Mouse (Mus musculus) liver, embryonic 14.5 days (tissue): ENCODE results near the gene Gpr174. TPM values are rescaled to one million over a fixed set of nuclear protein-coding genes. Genes with fewer than 3 reads are reported as not detected.

ENCODE experiments used
- ATAC-seq: fragments of 200-750 bp; cut with Nextera tagmentation; 2 replicates; pipeline ENCODE4 v1.8.0; 2017; ENCODE audit warnings: moderate number of reproducible peaks, mild to moderate bottlenecking, moderate library complexity; ENCODE audit not compliant: insufficient read depth
- DNase-seq, 3 experiments: peaks; one replicate each; pipeline ENCODE4 v3.0.0-alpha.2; 2012 to 2013; ENCODE audit warnings: low read depth in 3 of 3, low spot score in 3 of 3
- H3K27ac ChIP-seq: fragments of 300-500 bp; sonication (generic); 2 replicates; pipeline ENCODE4 v1.5.1; 2014; ENCODE audit warnings: moderate library complexity, mild to moderate bottlenecking, control low read depth, inconsistent platforms
- H3K27me3 ChIP-seq: fragments of 300-500 bp; sonication (generic); 2 replicates; pipeline ENCODE4 v1.6.1; 2014; ENCODE audit warnings: mild to moderate bottlenecking, low read length, moderate library complexity; ENCODE audit not compliant: control insufficient read depth, insufficient read depth
- H3K36me3 ChIP-seq: fragments of 300-500 bp; sonication (generic); replicated peaks from 2 replicates; pipeline ENCODE4 v1.6.1; 2014; ENCODE audit warnings: low read depth; ENCODE audit not compliant: control insufficient read depth, insufficient read depth
- H3K4me1 ChIP-seq, 2 experiments: fragments of 200-500 bp in 1 of 2; fragments of 300-500 bp in 1 of 2; sonication (generic) in 1 of 2; replicated peaks; 2 replicates each; pipeline ENCODE4 v1.6.1; 2012 to 2014; ENCODE audit warnings: antibody characterized with exemption in 1 of 2, inconsistent platforms in 1 of 2, low read length in 1 of 2; ENCODE audit not compliant: control insufficient read depth in 2 of 2, insufficient read depth in 2 of 2
- H3K4me2 ChIP-seq: fragments of 300-500 bp; sonication (generic); 2 replicates; pipeline ENCODE4 v1.6.1; 2014; ENCODE audit warnings: low read depth, mild to moderate bottlenecking, control low read depth, moderate library complexity
- H3K4me3 ChIP-seq, 2 experiments: fragments of 200-500 bp in 1 of 2; fragments of 300-500 bp in 1 of 2; sonication (generic) in 1 of 2; 2 replicates each; pipeline ENCODE4 v1.5.1; 2012 to 2014; ENCODE audit warnings: low read depth in 2 of 2, low read length in 2 of 2, mild to moderate bottlenecking in 2 of 2, control low read depth in 1 of 2, inconsistent platforms in 1 of 2, moderate library complexity in 1 of 2; ENCODE audit not compliant: insufficient read depth in 1 of 2
- H3K9ac ChIP-seq: fragments of 300-500 bp; sonication (generic); replicated peaks from 2 replicates; pipeline ENCODE4 v1.6.1; 2014; ENCODE audit warnings: mild to moderate bottlenecking, control low read depth, moderate library complexity
- H3K9me3 ChIP-seq: fragments of 300-500 bp; sonication (generic); 2 replicates; pipeline ENCODE4 v1.6.1; 2016; ENCODE audit warnings: low read length, mixed read lengths; ENCODE audit not compliant: control insufficient read depth
- CTCF ChIP-seq: IDR thresholded peaks from 2 replicates; pipeline ENCODE4 v1.5.1; 2016; ENCODE audit warnings: antibody characterized with exemption, low read depth, control low read depth
- EP300 ChIP-seq: IDR thresholded peaks from 2 replicates; pipeline ENCODE4 v1.6.1; 2016; ENCODE audit warnings: antibody characterized with exemption, low read depth
- WGBS: fragments of 180-500 bp; shearing (Covaris S2); extraction: QIAGEN DNeasy Blood & Tissue Kit; methylation state at CpG from one replicate; pipeline ENCODE4 v1.1.7; 2014; ENCODE audit not compliant: insufficient replicate concordance; 5-methylcytosine and 5-hydroxymethylcytosine counted together
- polyA plus RNA-seq, 2 experiments: library from polyadenylated mRNA; depleted of rRNA in 1 of 2; stranded (reverse) in 1 of 2; unstranded in 1 of 2; fragments of >200 nt; fragmentation: Nextera tagmentation in 1 of 2; extraction: Ambion mirVana in 1 of 2; gene quantifications; 2 replicates each; pipeline versions ENCODE4 v1.2.1 to v1.2.3; 2012 to 2014

Gene Gpr174
- polyA plus RNA-seq, 2 experiments: 0.04 to 0.08 TPM

DNA sequence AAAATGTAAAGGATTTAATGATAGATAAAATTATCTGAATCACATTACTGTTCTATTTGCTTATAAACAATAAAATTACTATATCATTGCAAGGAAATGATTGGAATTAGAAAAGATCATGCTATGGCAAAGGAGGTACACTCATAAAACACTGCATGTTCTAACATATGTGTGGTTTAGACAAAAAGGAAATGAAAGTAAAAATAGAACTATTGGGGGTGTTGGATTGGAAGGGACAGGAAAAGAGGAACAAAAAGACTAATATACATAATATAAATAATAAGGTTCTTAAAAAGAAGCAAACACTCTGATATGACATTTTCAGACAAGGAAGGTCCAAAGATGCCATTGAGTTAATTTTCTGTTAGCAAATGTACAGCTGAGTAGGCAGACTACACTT, 43.1 kb downstream of the Gpr174 start:
- Histone ChIP-seq H3K4me2 (no peak overlapping the region), H3K9me3 (no peaks in the 10 kb centered on the region), H3K27ac (no peak overlapping the region), H3K27me3 (no peaks in the 10 kb centered on the region), H3K9ac (no peak overlapping the region), H3K36me3 (no peaks in the 10 kb centered on the region), H3K4me3 (no peak overlapping the region), H3K4me1 (no peaks in the 10 kb centered on the region)
- DNase-seq (no peak), ATAC-seq (no peak)
- TF ChIP-seq EP300 (no peak), CTCF (no peak)

DNA sequence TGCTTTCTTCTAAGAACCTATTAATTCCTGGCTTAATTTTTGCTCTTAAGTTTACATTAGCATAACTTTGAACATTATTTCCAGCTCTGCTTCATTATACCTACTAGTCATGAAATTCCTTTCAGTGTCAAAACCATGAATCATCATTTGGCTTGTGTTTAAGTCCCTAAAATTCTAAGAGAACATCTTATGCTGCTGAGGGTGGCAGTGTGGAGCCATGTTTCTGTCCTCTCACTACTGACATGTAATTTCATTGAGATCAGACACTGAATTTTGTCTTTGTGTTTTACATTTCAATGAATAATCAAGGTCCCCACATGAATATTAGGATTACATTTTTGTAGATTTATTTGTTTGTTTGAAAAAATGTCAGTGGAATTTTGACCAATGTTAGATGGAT, 50.8 kb downstream of the Gpr174 start:
- no peak for ATAC-seq
- Histone ChIP-seq H3K9me3 (no peaks in the 10 kb centered on the region), H3K4me3 (no peak overlapping the region), H3K4me2 (no peak overlapping the region), H3K27me3 (no peaks in the 10 kb centered on the region), H3K36me3 (no peaks in the 10 kb centered on the region), H3K4me1 (no peaks in the 10 kb centered on the region), H3K9ac (no peak overlapping the region), H3K27ac (no peak overlapping the region)
- TF ChIP-seq CTCF: no peak
- no peak for TF ChIP-seq EP300
- no peak for DNase-seq

GRCm38 (mm10) chrX:107312533-107312932, 56.9 kb downstream of the Gpr174 start:
- H3K36me3 ChIP-seq: no peaks in the 10 kb centered on the region
- TF ChIP-seq EP300: no peak
- no peak for TF ChIP-seq CTCF
- H3K27ac ChIP-seq: no peak overlapping the region
- H3K4me1 ChIP-seq: no peaks in the 10 kb centered on the region
- DNase-seq: no peak
- H3K4me3 ChIP-seq: no peak overlapping the region
- no peak for ATAC-seq
- no peak overlapping the region for H3K9ac ChIP-seq
- H3K9me3 ChIP-seq: no peaks in the 10 kb centered on the region
- H3K27me3 ChIP-seq: no peaks in the 10 kb centered on the region
- H3K4me2 ChIP-seq: no peak overlapping the region
- WGBS: 30% methylated on average over 5 of the region's 5 CpGs

DNA sequence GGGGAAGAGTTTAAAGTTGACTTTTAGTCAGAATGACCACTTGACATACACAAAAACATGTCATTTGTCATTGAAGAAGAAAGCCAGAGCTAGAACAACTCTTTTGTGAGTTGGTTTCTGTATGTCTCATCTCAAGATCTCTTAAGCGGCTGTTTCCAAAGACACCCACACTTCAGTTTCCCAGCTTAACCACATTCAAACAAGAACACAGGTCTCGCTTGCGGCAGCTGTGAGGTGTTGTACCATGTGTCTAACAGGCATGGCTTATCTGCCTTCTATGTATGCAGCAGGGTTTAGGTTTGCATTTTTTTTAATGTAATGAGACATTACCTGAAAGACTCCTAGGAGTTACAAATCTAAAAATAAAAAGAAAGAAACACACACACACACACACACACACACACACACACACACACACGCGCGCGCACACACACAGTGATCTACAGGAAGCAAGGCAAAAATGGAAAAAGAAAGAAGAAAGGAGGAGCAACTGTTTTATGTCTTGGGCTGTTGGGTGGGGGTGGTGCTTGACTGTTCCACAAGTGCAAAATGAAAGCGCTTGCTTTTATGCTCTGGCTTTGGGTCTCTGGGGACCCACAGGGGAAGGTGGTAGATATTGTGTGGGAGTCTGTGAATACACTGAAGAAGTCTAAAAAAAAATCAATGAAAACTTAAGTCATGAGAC, 70.2 kb downstream of the Gpr174 start:
- no peak for TF ChIP-seq CTCF
- TF ChIP-seq EP300: no peak
- Histone ChIP-seq H3K4me3 (no peak overlapping the region), H3K9me3 (no peaks in the 10 kb centered on the region), H3K4me2 (no peak overlapping the region), H3K4me1 (no peaks in the 10 kb centered on the region), H3K36me3 (no peaks in the 10 kb centered on the region), H3K9ac (no peak overlapping the region), H3K27ac (no peak overlapping the region), H3K27me3 (no peaks in the 10 kb centered on the region)
- WGBS: 54% methylated on average over 8 of the region's 8 CpGs
- DNase-seq (no peak), ATAC-seq (no peak)

DNA sequence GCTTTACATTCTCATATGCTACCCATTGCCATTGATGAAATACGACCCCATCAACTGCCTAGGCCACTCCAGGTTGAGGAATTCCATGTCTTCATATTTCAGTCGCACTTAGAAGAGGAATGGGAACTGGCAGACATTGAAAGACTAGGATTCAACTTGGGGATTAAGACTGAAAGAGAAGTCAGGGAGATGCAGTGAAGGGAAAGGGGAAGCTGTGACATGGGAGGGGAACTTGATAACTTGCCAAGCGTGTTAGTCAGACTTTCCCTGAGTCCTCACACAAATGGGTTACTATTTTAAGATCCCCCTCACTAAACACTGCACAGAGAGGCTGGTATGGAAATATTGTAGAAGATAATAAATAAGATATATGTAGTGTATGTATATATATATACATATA, 74.2 kb downstream of the Gpr174 start:
- no peaks in the 10 kb centered on the region for H3K9me3 ChIP-seq
- ATAC-seq (no peak), DNase-seq (no peak)
- TF ChIP-seq CTCF: no peak
- TF ChIP-seq EP300: no peak
- no peaks in the 10 kb centered on the region for H3K4me1 ChIP-seq
- 51% methylated on average over 3 of the region's 3 CpGs for WGBS
- H3K4me3 ChIP-seq: no peak overlapping the region
- H3K9ac ChIP-seq: no peak overlapping the region
- no peaks in the 10 kb centered on the region for H3K36me3 ChIP-seq
- no peak overlapping the region for H3K27ac ChIP-seq
- H3K4me2 ChIP-seq: no peak overlapping the region
- H3K27me3 ChIP-seq: no peaks in the 10 kb centered on the region
